Mouse (Mus musculus) neural tube, postnatal 0 days (tissue): ENCODE measurements around the gene Trmt10a. TPM values are rescaled to one million over a fixed set of nuclear protein-coding genes. Genes with fewer than 3 reads are reported as not detected.

Source experiments
- polyA plus RNA-seq: library from polyadenylated mRNA; unstranded; fragments of >200 nt; fragmentation: Nextera tagmentation; extraction: Ambion mirVana; gene quantifications from 2 replicates; pipeline ENCODE4 v1.2.1, GENCODE M21; 2015

The Trmt10a gene
- 9.3 and 9.8 TPM in 2 replicates for polyA plus RNA-seq

DNA sequence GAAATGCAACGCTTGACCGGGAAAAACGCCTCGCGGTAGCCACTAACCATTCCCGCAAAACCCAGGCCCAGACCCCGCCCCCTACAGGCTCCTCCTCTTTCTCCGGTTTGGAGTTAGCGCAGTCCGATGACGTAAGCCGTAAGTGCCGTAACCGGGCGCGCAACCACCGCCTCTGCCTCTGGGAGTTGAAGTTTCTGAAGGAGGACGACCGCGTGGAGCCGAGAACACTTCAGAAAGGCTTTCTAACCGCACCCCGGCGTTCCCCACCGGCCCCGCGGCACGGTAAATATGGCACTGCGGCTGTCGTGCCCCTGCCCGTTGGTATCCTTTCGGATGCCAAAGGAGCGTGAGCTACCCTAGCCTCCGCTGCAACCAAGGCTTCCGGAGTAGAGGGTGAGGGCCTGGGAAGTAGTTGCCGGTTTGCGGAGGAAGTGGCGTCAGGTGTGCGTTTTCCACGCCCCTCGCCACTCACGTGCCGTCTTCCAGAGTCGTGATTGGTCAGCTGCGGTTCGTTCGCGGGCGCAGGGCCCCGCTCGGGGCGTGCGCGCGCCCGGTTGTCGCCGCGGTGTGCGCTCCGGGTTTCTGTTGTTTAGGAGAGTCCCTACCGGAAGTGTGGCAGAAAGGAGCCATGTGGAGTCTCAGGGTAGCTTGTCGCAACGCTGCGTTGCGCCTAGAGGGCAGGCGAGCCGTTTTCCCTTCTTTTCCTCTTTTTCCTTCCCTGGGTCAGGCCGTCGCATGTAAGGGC lies at the start of gene Trmt10a:
TSS of gene Trmt10a (plus strand) at position 134 of the 745 bp plus-strand sequence.

GRCm38 (mm10) chr3:138144642-138145171 lies 1.5 kb downstream of the Trmt10a start, which contains the start of gene Mttp:
Mttp (minus strand) TSS chr3:138144968.

GRCm38 (mm10) chr3:138193683-138194302 lies 50.5 kb downstream of the Trmt10a start, which contains the start of gene 4930579F01Rik:
4930579F01Rik (minus strand) TSS chr3:138193825.

Other genes starting within 250 kb of the Trmt10a start
- gene Lamtor3, start 224.9 kb upstream of the Trmt10a start, polyA plus RNA-seq: 135 and 141 TPM in 2 replicates
- 3.9 and 4.1 TPM in 2 replicates for gene Dapp1, start 161.9 kb upstream of the Trmt10a start, polyA plus RNA-seq
- gene 1110002E22Rik, start 78.4 kb upstream of the Trmt10a start, polyA plus RNA-seq: 0.05 and 0.24 TPM in 2 replicates
- gene Gm5105, start 76.1 kb upstream of the Trmt10a start, polyA plus RNA-seq: 0.14 and 0.22 TPM in 2 replicates
- gene Mttp, start 1.5 kb downstream of the Trmt10a start, polyA plus RNA-seq: 7.3 and 7.8 TPM in 2 replicates
- gene 4930579F01Rik, start 50.4 kb downstream of the Trmt10a start, polyA plus RNA-seq: not detected in 2 replicates
- gene Adh7, start 74.3 kb downstream of the Trmt10a start, polyA plus RNA-seq: 0.63 and 0.76 TPM in 2 replicates
- gene Adh1, start 117.5 kb downstream of the Trmt10a start, polyA plus RNA-seq: 18.4 and 20.4 TPM in 2 replicates
- gene Adh6a, start 169.8 kb downstream of the Trmt10a start, polyA plus RNA-seq: not detected in 2 replicates
- 0.23 and 0.78 TPM in 2 replicates for gene Adh6b, start 198.3 kb downstream of the Trmt10a start, polyA plus RNA-seq